Mouse (Mus musculus) midbrain, embryonic 14.5 days (tissue): ENCODE measurements around the gene Taok3. TPM values are rescaled to one million over a fixed set of nuclear protein-coding genes. Genes with fewer than 3 reads are reported as not detected.
A peak's percentile ranks its signal among the peaks of the same experiment; 100 is the strongest.

ENCODE experiments used
- ATAC-seq: fragments of 200-750 bp; cut with Nextera tagmentation; 2 replicates; pipeline ENCODE4 v1.8.0; 2017; ENCODE audit warnings: moderate number of reproducible peaks, moderate library complexity; ENCODE audit not compliant: low FRiP score, low TSS enrichment
- DNase-seq: peaks from one replicate; pipeline ENCODE4 v3.0.0-alpha.2; 2015
- H3K27ac ChIP-seq: fragments of 300-500 bp; sonication (generic); replicated peaks from 2 replicates; pipeline ENCODE4 v1.5.1; 2014; ENCODE audit warnings: mild to moderate bottlenecking, low read depth, low read length, moderate library complexity
- H3K27me3 ChIP-seq: fragments of 300-500 bp; sonication (generic); 2 replicates; pipeline ENCODE4 v1.6.1; 2014; ENCODE audit warnings: low read length, control low read depth, mixed read lengths; ENCODE audit not compliant: control insufficient read depth, insufficient read depth
- H3K36me3 ChIP-seq: fragments of 300-500 bp; sonication (generic); 2 replicates; pipeline ENCODE4 v1.6.1; 2014; ENCODE audit warnings: low read length, control low read depth; ENCODE audit not compliant: control insufficient read depth, insufficient read depth
- H3K4me1 ChIP-seq: fragments of 300-500 bp; sonication (generic); 2 replicates; pipeline ENCODE4 v1.6.1; 2014; ENCODE audit warnings: mild to moderate bottlenecking, antibody characterized with exemption, low read length, control low read depth; ENCODE audit not compliant: control insufficient read depth, insufficient read depth
- H3K4me2 ChIP-seq: fragments of 300-500 bp; sonication (generic); 2 replicates; pipeline ENCODE4 v1.6.1; 2014; ENCODE audit warnings: mild to moderate bottlenecking, low read length, moderate library complexity
- H3K4me3 ChIP-seq: fragments of 300-500 bp; sonication (generic); replicated peaks from 2 replicates; pipeline ENCODE4 v1.5.1; 2014; ENCODE audit warnings: low read depth, low read length
- H3K9ac ChIP-seq: fragments of 300-500 bp; sonication (generic); replicated peaks from 2 replicates; pipeline ENCODE4 v1.6.1; 2014; ENCODE audit warnings: mild to moderate bottlenecking, low read length, moderate library complexity
- H3K9me3 ChIP-seq: fragments of 300-500 bp; sonication (generic); 2 replicates; pipeline ENCODE4 v1.6.1; 2016; ENCODE audit warnings: low read length, control low read depth, mixed read lengths; ENCODE audit not compliant: control insufficient read depth
- WGBS: fragments of 180-500 bp; shearing (Covaris S2); extraction: QIAGEN DNeasy Blood & Tissue Kit; methylation state at CpG from one replicate; pipeline ENCODE4 v1.1.7; 2014; 5-methylcytosine and 5-hydroxymethylcytosine counted together
- polyA plus RNA-seq: library from polyadenylated mRNA; unstranded; fragments of >200 nt; fragmentation: Nextera tagmentation; extraction: Ambion mirVana; gene quantifications from 2 replicates; pipeline ENCODE4 v1.2.1, GENCODE M21; 2014

Gene Taok3
- polyA plus RNA-seq, 1 experiment from 2014 or later: 52.6 TPM

DNA sequence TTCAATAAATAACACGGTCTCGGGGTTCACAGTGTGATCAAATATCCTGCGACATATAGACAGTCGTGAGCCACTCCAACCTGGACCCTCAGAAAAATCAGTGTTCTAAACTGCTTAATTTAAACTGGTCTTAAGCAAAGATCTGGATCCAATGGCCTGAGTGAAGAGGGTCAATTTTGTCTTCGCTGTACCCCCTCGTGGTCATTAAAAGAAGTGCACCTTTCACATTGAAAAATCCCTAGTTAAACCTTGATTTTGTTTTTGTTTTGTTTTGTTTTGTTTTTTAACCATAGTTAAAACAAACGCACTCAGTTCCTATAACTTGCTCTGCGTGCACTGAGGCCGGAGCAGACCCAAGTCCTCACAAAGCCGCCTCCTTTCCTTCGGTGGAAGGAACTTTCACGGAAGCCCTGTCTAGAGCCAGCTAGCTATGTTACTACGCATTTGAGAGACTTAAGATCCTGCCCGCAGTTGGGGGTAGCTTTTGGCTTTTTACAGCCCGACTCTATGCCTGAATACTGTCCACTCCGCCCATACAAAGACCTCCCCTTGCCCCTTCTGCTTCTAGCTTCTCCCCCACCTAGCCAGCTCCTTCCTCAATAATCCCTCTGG is 5.2 kb upstream of the Taok3 start:
- ATAC-seq (no peak), DNase-seq (peak; percentile 70)
- Histone ChIP-seq H3K9me3 (no peaks in the 10 kb centered on the region), H3K4me3 (peak overlapping the region; percentile 92), H3K36me3 (peaks cover 32% of the 10 kb centered on the region), H3K27ac (peak overlapping the region; percentile 45; the same call in 1 of the 2 replicates), H3K4me1 (peaks cover 8% of the 10 kb centered on the region; the same call in 1 of the 2 replicates), H3K27me3 (no peaks in the 10 kb centered on the region), H3K4me2 (peak overlapping the region; percentile 84), H3K9ac (peak overlapping the region; percentile 86)
- 5% methylated on average over 16 of the region's 16 CpGs for WGBS

DNA sequence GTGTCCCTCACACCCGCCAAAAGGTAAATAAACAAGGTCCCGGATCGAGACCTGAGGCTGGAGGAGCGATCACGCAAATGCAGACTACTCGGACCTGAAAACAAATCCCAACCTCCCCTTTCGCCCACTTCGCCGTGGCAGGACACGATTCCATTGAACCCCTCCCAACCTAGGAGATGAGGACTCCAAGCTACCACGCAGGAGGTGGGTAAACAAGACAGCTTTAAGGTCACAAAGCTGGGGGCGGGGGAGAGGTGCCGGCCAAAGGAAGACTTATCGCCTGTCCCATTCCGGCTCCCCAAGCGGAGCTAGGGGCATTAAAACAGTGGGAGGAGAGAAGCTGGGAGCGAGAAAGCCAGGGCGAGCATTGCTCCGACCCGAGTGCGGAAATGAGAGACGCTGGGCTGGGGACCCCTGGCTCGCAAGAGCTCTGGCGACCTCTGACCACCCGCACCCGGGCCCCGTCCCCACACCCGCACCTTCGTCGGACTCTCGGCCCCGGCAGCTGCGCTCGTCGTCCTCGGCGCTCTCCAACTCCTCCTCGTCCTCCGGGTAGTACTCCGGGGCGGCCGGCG is 4.6 kb upstream of the Taok3 start:
- ATAC-seq (peak; percentile 11; the same call in 1 of the 2 replicates), DNase-seq (no peak)
- H3K27ac ChIP-seq: peak overlapping the region; percentile 91
- peak overlapping the region; percentile 86 for H3K9ac ChIP-seq
- peak overlapping the region; percentile 84 for H3K4me2 ChIP-seq
- WGBS: under 1% methylated on average over 43 of the region's 43 CpGs
- no peaks in the 10 kb centered on the region for H3K9me3 ChIP-seq
- no peaks in the 10 kb centered on the region for H3K27me3 ChIP-seq
- H3K4me1 ChIP-seq: peaks cover 8% of the 10 kb centered on the region; the same call in 1 of the 2 replicates
- H3K36me3 ChIP-seq: peaks cover 32% of the 10 kb centered on the region
- peak overlapping the region; percentile 92 for H3K4me3 ChIP-seq

DNA sequence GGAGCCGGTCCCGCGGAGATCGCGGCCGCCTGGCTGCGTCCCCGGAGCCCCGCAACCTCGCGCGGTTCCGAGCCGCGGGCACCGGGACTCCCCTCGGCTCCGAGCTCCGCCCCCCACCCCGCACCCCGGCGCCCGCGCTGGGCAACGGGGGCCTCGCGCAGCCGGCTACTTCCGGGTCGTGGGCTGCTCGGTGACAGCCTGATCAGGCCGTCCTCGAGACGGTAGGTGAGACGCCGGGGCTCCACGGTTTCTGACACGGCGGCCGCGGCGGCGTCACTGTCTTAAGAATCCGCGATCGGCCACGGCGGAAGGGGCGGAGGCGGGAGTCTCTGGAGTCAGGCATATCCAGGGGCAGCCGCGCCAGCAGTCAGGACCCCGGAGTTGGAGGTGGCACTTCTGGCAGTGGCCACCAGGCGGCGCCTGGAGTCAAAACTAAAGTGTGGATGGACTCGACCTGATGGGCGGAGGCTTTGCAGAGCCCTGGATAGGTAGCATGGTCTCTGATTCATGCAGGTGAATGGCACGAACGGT is 4.0 kb upstream of the Taok3 start, which contains the start of gene Suds3:
Gene Suds3 (minus strand): TSS at position 278 of the 531 bp plus-strand sequence.
- DNase-seq (peak; percentile 94), ATAC-seq (peak; percentile 82)
- H3K9me3 ChIP-seq: no peaks in the 10 kb centered on the region
- H3K36me3 ChIP-seq: peaks cover 26% of the 10 kb centered on the region
- peak within 1 kb of the TSS; percentile 92 for H3K4me3 ChIP-seq
- H3K9ac ChIP-seq: peak within 1 kb of the TSS; percentile 86
- H3K4me1 ChIP-seq: peaks cover 12% of the 10 kb centered on the region
- WGBS: under 1% methylated on average over 59 of the region's 59 CpGs
- 0 out of 2 replicates have a peak, but pooled peaks cover under 1% of the 10 kb centered on the region for H3K27me3 ChIP-seq
- peak within 1 kb of the TSS; percentile 84 for H3K4me2 ChIP-seq
- peak within 1 kb of the TSS; percentile 91 for H3K27ac ChIP-seq

DNA sequence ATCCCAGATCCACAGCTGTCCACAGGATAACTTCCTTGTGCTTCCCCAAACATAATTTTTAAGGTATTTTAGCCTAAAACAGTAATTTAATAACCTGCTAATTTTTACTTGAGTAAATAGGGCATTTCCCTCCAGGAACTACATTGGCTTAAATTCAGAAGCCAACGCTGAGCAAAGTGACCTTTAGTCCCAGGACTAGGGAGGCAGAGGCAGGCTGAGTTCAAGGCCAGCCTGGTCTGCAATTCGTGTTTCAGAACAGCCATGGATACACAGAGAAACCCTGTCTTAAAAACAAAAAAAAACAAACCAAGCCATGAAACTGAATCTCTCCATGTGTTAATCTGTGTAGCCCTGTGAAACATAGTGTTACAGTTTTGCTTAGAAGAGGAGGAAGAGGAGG is 3.3 kb upstream of the Taok3 start:
- 67% methylated on average over 2 of the region's 2 CpGs for WGBS
- no peaks in the 10 kb centered on the region for H3K9me3 ChIP-seq
- H3K27me3 ChIP-seq: peaks cover 7% of the 10 kb centered on the region; the same call in 1 of the 2 replicates
- peaks cover 17% of the 10 kb centered on the region for H3K4me1 ChIP-seq
- H3K4me2 ChIP-seq: no peak overlapping the region
- no peak overlapping the region for H3K9ac ChIP-seq
- H3K36me3 ChIP-seq: peaks cover 18% of the 10 kb centered on the region
- no peak for DNase-seq
- ATAC-seq: no peak
- no peak overlapping the region for H3K4me3 ChIP-seq
- H3K27ac ChIP-seq: no peak overlapping the region

DNA sequence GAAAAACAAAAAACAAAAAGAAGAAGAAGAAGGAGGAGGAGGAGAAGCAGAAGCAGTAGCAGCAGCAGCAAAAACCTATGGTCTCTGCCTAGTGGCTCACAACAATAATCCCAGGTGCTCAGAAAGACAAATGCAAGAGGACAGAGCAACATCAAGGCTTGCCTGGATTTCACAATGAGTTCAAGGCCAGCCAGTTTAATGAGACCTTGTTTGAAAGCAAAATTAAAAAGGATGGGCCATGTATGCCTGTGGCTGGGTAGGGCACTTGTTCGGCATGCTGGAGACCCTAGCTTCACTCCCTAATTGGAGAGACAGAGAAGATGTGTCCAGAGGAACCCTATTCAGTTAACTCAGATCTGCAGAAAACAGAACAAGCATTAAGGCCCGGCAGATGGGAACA is 2.7 kb upstream of the Taok3 start:
- no peak overlapping the region for H3K4me2 ChIP-seq
- H3K9ac ChIP-seq: no peak overlapping the region
- H3K36me3 ChIP-seq: peaks cover 12% of the 10 kb centered on the region
- H3K9me3 ChIP-seq: no peaks in the 10 kb centered on the region
- H3K4me1 ChIP-seq: peaks cover 17% of the 10 kb centered on the region
- no peak overlapping the region for H3K27ac ChIP-seq
- 80% methylated on average over 2 of the region's 2 CpGs for WGBS
- no peak for ATAC-seq
- no peak overlapping the region for H3K4me3 ChIP-seq
- peaks cover 9% of the 10 kb centered on the region; the same call in 1 of the 2 replicates for H3K27me3 ChIP-seq
- no peak for DNase-seq

DNA sequence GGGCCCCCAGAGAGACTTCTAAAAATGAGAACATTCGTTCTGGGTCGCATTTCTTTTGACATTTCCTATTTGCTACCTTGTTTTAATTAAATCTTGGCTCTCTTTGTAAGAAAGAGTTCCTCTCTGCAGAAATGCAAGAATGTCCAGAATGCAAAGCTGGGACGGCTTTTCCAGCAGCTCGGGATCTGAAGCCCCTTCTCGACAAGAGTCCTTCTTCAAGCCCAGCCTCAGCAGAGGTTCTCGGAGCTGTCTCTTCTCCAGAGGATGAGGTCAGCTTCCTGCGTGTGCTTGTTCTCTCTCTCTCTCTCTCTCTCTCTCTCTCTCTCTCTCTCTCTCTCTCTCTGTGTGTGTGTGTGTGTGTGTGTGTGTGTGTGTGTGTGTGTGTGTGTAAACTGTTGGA is 2.2 kb upstream of the Taok3 start:
- WGBS: 79% methylated on average over 7 of the region's 7 CpGs
- H3K4me3 ChIP-seq: no peak overlapping the region

DNA sequence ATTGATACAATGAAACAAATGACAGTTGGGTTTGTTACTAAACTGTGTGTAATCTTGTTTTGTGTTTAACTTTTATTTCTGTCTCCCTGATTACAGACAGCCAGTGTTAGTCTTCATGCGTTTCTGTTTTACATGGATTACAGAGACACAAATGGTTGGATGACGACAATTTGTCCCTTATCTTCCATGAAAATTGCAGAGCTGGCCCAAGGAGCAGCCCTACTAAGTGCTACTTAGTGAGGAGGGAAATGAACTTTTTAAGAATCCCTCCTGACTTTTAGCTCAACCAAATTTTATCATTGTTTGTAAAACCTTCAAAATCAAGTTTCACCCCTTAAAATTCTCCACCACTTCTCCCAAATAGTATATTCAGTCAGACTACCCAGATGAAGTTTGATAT is 1.7 kb upstream of the Taok3 start:
- H3K27me3 ChIP-seq: peaks cover 9% of the 10 kb centered on the region; the same call in 1 of the 2 replicates
- H3K9me3 ChIP-seq: no peaks in the 10 kb centered on the region
- 87% methylated on average over 2 of the region's 2 CpGs for WGBS
- ATAC-seq: no peak
- peaks cover 4% of the 10 kb centered on the region; the same call in 1 of the 2 replicates for H3K36me3 ChIP-seq
- no peak overlapping the region for H3K27ac ChIP-seq
- H3K4me2 ChIP-seq: no peak overlapping the region
- peaks cover 17% of the 10 kb centered on the region for H3K4me1 ChIP-seq
- no peak overlapping the region for H3K9ac ChIP-seq
- H3K4me3 ChIP-seq: no peak overlapping the region
- no peak for DNase-seq

More for the DNA sequence above, 2.2 kb upstream of the Taok3 start:
- ATAC-seq: no peak
- Histone ChIP-seq H3K36me3 (peaks cover 7% of the 10 kb centered on the region), H3K9ac (no peak overlapping the region), H3K4me1 (peaks cover 17% of the 10 kb centered on the region), H3K9me3 (no peaks in the 10 kb centered on the region), H3K27ac (no peak overlapping the region), H3K27me3 (peaks cover 9% of the 10 kb centered on the region; the same call in 1 of the 2 replicates), H3K4me2 (no peak overlapping the region)
- no peak for DNase-seq

DNA sequence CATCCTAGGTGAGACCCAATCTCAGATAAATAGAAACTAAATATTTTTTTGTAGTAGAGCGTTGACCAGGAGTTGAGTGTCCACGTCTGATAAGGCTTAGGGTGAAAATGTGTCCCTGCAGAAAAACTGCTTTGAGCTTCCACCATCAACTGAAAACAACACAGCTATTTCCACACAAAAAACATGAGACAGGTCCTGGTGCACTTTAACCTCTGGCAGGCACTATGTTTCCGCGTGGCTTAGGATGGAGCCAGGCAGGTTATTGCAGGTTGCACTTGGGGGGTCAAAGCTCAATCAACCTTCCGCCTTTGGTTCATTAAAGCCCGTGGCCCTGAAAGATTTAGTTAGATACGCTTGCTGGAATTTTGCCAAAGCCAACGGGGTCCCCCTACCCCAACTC is 1.1 kb upstream of the Taok3 start:
- Histone ChIP-seq H3K9ac (no peak overlapping the region), H3K36me3 (no peaks in the 10 kb centered on the region), H3K27me3 (peaks cover 9% of the 10 kb centered on the region; the same call in 1 of the 2 replicates), H3K9me3 (no peaks in the 10 kb centered on the region), H3K27ac (no peak overlapping the region), H3K4me1 (peaks cover 17% of the 10 kb centered on the region), H3K4me2 (no peak overlapping the region), H3K4me3 (no peak overlapping the region)
- 61% methylated on average over 8 of the region's 8 CpGs for WGBS
- no peak for DNase-seq
- ATAC-seq: no peak
